Mouse (Mus musculus): Measurements from ENCODE around the gene Fam19a4.
"Not testable (repeated sequence)": the region's sequence is repeated elsewhere in the genome, so short reads cannot be mapped to it uniquely, and the experiment has no call there.

Gene Fam19a4

DNA sequence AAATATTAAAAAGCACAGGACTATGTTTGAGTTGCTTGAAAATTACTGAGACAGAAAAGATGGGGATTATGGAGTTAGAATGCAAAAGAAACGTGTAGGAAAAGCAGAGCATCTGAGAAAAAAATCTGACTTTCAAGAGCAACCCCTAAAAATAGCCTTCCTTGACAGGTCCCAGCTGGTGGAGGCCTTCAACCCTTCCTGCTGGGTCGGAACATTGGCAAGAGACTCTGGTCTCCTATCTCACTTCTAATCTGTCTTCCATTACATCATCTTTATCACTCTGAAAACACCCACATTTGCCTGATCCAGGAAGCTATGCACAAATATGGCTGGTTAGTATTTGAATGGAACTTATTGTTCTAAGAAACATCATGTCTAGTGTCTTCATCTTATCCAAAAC lies 115.4 kb downstream of the Fam19a4 start:
- no peak for DNase-seq (ENCODE audit: low spot score)

DNA sequence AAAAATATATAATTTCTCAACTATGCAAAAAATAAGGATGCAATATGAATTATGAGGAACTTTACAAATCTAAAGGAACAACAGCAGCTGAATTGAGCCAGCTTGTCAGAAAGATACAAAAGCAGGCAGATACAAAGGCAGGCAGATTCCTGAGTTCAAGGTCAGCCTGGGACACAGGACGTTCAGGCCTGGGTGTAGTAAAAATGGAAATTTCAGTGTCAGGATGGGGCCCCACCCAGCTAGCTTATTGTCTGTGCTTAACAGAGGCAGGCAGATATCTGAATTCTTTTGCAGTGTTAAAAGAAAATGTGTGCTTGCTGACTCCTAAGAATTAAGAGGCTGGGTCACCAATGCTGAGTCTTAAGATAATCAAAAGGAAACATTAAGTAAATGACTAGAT lies 124.4 kb downstream of the Fam19a4 start:
- DNase-seq (ENCODE audit: low spot score): no peak

DNA sequence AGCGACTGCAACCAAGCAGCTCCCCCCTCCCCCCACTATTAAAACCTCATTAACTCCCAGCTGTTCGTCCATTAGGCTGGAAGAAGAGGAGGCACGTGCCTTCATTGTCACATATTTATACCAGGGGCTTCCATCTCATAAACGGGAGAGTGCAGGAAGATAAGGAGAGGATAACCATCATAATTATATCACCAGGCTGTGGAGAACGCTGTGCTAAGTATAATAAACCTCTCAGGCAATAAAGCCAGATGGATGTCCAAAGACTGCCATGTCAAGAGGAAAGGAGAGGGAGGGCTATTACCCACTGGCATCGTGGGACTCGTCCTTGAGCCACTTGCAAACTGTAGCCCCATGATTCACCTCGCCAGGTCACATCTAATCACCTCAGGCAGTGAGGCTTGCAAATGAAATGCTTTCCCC lies 151.1 kb downstream of the Fam19a4 start:
- peak; percentile 67 for DNase-seq (ENCODE audit: low spot score)

GRCm38 (mm10) chr6:96877105-96877504 lies 183.1 kb downstream of the Fam19a4 start:
- DNase-seq (ENCODE audit: low spot score): not testable (repeated sequence)

DNA sequence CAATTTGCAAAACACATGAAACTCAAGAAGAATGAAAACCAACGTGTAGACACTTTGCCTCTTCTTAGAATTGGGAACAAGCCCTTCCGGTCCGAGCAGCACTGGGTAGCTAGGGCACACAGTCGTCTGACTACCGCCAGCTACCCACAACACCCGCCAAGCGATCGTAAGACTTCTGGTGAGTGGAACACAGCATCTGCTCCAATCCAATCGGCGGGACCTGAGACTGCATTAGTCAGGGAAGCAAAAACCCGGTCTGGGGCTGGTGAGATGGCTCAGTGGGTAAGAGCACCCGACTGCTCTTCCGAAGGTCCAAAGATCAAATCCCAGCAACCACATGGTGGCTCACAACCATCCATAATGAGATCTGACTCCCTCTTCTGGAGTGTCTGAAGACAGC lies 183.6 kb downstream of the Fam19a4 start:
- DNase-seq (ENCODE audit: low spot score): not testable (repeated sequence)

- DNase-seq (ENCODE audit: low spot score): peak; percentile 25
Observed at GRCm38 (mm10) chr6:96853065-96853464, 207.1 kb downstream of the Fam19a4 start.

DNA sequence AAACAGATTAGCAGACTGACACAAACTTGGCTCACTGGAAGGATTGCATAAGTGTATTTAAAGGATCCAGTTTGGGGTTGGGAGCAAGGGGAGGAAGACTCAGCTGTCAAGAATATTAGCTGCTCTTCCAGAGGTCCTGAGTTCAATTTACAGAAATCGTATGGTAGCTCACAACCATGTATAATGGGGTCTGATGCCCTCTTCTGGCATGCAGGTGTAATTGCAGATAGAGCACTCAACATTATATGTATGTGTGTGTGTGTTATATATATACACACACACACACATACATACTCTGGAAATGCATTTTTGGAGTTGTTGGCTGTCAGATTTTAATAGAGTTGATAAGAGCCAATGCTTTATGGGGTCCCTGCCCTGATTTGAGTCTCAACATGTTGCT lies 216.3 kb downstream of the Fam19a4 start:
- peak; percentile 33 for DNase-seq (ENCODE audit: low spot score)

DNA sequence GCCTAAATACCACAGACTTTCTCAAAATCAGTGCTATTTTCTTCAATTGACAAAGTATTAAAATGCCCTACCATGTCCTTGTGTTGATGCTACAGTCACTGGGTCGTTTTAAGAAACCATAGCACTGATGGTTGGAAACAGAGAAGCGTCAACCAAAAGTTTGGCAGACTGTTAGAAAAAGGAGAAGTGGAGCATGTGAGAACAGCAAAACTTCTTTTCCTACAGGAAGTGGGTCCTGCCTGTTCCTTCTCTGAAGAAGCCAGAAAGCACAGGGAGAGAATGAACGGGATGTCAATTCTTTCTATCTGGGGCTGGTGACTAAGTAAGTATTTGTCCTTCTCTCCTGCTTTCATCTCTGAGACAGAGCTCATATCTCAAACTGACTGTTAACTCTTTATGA lies 219.6 kb downstream of the Fam19a4 start:
- no peak for DNase-seq (ENCODE audit: low spot score)

DNA sequence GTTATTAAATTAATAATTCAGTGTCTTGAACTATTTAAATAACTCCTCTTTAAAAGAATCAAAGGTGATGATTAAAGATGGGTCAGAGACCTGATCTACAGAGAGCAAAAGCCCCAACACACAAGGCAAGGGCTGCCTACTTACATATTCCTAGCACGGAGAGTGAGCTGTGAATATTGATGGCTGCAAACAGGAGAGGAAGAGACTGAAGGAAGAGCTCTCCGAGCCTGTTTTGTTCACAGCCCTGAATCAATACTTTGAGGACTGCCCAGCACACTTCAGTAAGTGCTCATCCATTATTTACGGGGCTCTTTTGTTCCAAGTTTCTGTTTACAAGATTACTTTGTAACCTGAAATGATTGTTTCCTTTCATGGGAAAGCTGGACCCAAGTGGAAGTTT lies 233.6 kb downstream of the Fam19a4 start:
- DNase-seq (ENCODE audit: low spot score): peak; percentile 38

DNA sequence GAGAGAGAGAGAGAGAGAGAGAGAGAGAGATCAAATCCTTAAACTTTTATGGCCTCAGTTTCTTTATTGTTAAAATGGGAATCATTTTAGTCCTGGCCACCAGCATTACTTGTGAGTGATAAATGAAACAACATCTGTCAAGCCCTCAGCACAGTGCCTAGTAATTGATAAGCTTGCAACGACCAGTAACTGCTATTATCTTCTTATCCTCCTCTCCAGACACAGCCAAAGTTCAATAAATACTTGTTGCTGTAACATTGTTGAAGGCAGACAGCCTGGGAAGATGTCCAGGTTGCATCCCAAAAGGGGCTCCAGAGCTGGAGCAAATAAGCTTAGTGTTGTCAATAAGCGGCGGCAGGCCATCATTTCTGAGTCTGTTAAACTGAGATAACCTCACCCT lies 257.2 kb downstream of the Fam19a4 start:
- DNase-seq (ENCODE audit: low spot score): no peak

DNA sequence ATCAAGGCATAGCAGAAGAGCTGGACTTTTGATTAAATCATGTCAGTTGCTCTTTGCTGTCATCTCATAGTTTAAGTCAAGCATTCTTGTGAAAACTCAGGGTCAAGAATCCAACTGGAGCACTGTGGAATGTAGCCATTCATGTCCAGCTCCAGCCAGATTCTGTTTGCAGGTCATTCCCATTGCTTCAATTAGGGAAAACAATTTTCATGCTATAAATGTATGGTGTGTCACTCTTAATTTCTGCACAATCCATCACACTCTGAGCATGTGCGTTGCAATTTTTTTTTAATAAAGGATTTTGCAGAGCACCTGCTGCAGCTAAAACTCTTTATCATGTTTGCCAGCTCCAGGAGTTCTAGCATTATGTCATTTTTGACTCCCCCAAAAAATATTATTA lies 261.5 kb downstream of the Fam19a4 start:
- DNase-seq (ENCODE audit: low spot score): peak; percentile 63

DNA sequence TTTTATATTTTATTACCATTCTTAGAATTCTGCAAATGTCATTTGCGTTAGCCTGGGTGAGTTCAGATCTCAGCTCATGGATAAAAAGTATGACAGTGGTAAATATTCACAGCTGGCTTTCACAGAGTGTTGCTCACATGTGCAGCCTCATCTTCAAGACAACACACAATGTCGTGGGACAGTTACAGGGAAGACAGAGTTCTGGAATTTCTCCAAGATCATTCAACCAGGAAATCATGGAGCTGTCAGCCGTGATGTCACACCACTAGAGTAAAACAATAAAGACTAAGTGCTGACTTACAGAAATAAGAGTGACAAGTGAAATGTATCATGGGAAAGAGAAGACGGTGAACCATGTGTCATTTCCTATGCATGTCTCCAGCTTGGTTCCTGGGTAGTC lies 262.8 kb downstream of the Fam19a4 start:
- peak; percentile 21 for DNase-seq (ENCODE audit: low spot score)
